Mouse (Mus musculus) B cell, adult 2 months (primary cell): ENCODE measurements at regions not wholly inside any gene's neighbourhood (a gene's known extent, or its start where the extent isn't known, plus 50 kb on each side); places are given as distances from the start of the nearest gene placed in this dataset.
A peak's percentile ranks its signal among the peaks of the same experiment; 100 is the strongest.

ENCODE experiments used
- DNase-seq, 2 experiments: peaks; one replicate each; pipeline ENCODE4 v3.0.0; 2022

DNA sequence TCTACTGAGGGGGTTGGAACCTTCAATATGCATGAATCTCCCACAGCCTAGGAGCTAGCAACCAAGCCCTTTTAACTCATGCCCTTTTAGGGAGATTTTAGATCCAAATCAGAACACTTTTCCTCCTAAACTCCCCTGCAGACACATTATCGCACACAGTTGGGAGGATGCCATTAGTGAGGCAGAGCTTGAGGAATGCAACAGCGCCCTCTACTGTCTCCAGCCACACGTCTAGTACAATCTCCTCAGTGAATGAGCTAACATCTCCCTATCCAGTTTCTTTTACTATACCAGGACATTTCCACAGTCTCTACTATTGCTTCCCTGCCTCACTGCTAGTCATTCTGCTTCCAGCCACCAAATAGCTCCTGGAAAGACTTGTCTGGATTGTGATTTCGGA lies 59.3 kb downstream of the 1700080O16Rik start:
- DNase-seq: no peak

DNA sequence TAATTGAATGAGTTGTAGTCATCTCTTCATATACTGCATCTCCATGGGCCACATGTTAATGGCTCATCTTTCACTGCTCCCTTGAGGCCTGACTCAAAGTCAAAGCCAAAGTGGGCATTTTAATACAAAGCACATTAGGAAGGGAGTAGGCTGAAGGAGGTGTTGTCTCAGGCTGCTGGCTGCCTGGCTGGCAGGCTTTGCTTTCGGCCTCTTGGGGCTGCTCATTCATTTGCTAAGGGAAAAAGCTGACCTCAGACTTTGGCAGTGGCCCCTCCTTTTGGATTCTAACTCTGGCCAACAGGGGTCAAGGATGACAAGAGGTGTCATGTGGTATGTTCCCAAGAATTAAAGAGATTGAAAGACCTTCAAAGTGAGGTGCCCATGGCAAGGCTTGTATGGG lies 61.0 kb downstream of the 1700080O16Rik start:
- no peak for DNase-seq

DNA sequence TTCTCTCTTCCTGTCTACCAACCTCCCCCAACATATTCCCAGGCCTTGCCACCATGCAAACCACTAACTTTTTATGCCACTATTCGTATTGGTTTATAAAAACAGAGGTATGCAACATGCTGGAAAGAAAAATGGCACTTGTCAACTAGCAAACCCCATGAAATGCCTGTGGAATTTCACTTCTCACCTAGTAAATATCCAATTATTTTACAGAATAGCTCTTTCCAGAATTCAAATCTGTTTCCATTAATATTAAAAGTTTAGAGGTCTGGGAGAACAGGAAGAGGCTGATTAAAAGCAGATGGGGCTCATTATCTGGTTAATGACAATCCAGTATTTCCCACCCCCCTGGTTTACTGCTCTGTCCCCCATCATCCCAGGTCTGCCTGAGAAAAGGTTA lies 62.0 kb downstream of the 1700080O16Rik start:
- no peak for DNase-seq

DNA sequence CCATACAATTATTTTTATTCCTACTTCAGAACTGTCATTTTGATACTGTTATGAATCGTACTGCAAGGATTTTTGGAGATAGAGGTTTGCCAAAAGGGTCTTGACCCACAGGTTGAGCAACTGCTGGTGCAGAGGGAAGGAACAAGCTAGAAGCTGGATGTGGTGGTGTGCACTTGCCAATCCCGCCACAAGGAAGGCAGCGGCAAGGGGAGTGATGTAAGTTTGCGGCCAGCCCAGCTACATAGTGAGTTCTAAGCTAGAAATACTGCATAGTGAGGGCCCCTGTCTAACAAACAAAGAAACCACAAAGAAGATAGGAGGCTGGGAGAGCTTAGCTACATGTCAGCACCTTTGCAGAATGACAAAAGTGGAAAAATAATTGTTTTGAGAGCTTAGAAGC lies 74.1 kb downstream of the 1700080O16Rik start:
- no peak for DNase-seq

DNA sequence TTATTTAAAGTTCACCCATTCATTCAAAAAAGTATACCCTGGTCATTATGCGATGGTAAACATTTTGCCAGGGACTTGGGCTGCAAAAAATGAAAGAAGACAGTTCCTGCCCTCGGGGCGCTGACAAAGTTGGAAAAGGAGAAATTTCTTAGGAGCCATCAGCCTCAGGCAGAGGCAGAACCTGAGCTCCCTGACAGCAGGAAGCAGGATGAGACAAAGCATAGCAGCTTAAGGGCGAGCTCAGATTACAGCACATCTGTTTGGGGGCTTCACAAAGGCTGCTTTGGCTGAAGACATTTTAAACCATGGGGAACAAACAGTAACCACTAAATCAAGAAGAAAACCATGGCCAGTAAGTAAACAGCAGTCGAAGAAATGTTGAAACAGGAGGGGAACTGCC lies 75.5 kb downstream of the 1700080O16Rik start:
- DNase-seq: no peak

DNA sequence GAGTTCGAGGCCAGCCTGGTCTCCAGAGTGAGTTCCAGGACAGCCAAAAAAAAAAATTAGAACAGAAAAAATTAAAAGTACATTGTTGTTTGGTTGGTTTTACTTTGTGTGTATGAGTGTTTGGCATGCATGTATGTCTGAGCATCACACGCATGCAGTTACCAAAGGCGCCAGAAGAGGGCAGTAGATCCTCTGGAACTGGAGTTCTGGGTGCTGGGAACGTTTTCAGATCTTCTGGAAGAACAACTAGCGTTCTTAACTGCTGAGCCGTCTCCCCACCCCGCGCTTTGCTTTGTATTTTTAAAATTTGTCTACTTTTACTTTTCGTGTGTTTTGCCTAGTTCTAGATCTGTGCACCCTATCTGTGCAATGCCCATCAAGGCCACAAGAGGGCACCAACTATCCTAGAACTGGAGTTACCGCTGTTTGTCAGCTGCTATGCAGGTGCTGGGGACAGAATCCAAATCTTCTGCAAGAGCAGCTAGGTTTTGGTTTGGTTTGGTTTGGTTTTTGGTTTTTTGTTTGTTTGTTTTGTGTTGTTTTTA lies 76.9 kb downstream of the 1700080O16Rik start:
- peak in 1 of 2 experiments; percentile 7 for DNase-seq

DNA sequence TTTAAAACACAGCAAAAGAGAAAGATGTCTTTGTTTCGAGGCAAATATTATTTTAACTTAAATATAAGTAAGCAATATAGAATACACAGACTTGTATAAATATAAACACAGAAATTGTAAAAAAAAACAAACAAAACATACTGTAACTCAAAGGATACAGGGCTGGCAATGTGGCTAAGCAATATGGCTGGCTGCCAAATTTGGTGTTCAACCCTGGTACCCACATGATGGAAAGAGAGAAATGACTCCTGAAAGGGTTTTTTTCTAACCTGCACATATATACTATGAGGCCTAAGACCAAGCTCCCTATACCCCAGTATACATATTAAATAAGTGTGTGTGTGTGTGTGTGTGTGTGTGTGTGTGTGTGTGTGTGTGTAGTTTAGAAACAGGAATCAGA lies 79.9 kb downstream of the 1700080O16Rik start:
- no peak for DNase-seq

DNA sequence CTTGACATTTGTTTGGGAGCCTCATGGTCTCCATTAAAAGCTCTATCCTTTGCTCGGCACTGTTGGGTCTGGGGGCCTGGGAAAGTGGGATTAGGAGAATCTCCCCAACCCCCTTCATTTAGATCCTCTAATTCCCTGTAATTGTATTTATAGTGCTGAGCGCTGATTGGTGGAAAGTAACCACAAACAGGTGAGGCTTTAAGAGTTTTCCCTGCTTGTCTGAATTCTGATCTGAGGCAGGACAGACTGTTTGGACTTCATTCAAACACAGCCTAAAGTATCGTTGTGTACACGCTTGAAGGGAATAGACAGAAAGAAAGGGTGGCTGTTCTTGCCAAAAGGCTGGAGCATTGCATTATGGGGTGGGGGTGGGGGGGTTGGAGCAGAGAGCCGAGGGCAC lies 85.1 kb upstream of the Usp26 start:
- no peak for DNase-seq
